ENCODE assay signal across 1 mouse cellular context in the genomic region with DNA sequence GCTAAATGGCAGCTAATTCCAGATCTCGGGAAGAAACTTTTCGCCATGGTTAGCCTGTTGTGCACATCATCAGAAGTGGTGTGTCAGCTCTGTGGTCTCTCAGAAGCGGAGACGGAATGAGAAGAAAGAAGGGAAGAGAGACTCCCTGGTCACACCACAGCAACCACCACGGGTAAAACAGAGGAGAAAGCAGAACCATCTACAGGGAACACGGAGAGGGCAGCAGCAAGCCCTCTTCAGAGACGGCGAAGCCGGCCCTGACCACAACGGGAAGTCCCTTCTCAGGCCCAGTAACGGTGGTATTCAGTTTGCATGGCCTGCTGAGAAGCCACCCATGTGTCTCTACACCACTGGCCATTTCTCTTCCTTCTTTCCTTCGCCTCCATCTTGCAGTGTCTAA.
A peak's percentile ranks its signal among the peaks of the same experiment; 100 is the strongest.
TF ChIP-seq lines count a peak whose summit lies in the region.

No protein-coding gene starts in this region.

TF ChIP-seq in CH12.LX, 34 proteins besides CTCF, POLR2A, EP300 and RAD21 (continued from another document):
- no peak for TF ChIP-seq ZNF384 (IDR thresholded peaks at IDR 0.05; ENCODE audit: low read depth, low read length)
- 0 out of 2 replicates have a peak, but pooled peaks have one; percentile 20 for TF ChIP-seq RCOR1 (conservative IDR thresholded peaks at IDR 0.05; ENCODE audit: low read depth, low read length)
- TF ChIP-seq SIN3A (IDR thresholded peaks at IDR 0.05; ENCODE audit: low read length), result peak; percentile 52; the same call in 1 of the 2 replicates
TF ChIP-seq in CH12.LX: peak in this region for 20.
